Mouse (Mus musculus): ENCODE results near the gene Tnf.

DNA sequence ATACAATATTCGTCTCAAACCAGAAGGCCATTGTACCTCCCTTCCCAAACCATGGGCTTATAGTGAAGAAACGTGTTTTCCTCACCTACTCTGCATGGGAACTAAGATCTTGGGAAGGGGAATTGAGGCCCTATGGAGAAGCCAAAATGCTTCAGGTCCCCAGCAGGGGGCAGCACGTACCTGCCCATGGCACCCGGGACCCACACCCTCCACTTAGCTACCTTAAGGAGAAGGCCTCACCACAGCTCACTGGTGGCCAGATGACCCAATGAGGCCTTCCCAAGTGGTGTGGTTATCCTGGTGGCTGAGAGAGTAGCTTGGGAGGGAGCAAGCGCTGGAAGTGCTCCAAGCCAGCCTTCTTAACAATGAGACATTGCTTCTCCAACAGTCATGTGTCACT is 23.3 kb downstream of the Tnf start:
- TF ChIP-seq POLR2AphosphoS2 (IDR thresholded peaks at IDR 0.05; ENCODE audit: insufficient read length, low read depth) (no peak), REST (IDR thresholded peaks at IDR 0.05; ENCODE audit: insufficient read depth, insufficient read length) (no peak), POLR2A (IDR thresholded peaks at IDR 0.05; ENCODE audit: insufficient read length, low read depth) (no peak), MYOD1 (IDR thresholded peaks at IDR 0.05; ENCODE audit: control insufficient read depth in 1 of 3, insufficient read length in 2 of 3, low read depth in 2 of 3) (no peak), USF1 (IDR thresholded peaks at IDR 0.05; ENCODE audit: low read depth) (no peak), TCF3 (IDR thresholded peaks at IDR 0.05; ENCODE audit: insufficient read length, low read depth) (no peak)

All from myocyte (in vitro differentiated cells).